Mouse (Mus musculus) inflammation-experienced regulatory T-cells, adult 16 weeks (primary cell): ENCODE data around the gene Tmem91. TPM values are rescaled to one million over a fixed set of nuclear protein-coding genes. Genes with fewer than 3 reads are reported as not detected.

Experiments
- polyA plus RNA-seq: library from polyadenylated mRNA; unstranded; fragments of 100-300 nt; shearing (Covaris generic); gene quantifications from one replicate; pipeline ENCODE4 v1.2.1, GENCODE M21; 2017

Gene Tmem91
- 5.8 TPM for polyA plus RNA-seq

GRCm38 (mm10) chr7:25674719-25675300 lies at the start of gene Tmem91:
Gene Tmem91, minus strand, starts transcription at chr7:25675166.

GRCm38 (mm10) chr7:25718788-25719417 lies 43.9 kb upstream of the Tmem91 start, which contains the start of gene Ccdc97:
Gene Ccdc97, minus strand, starts transcription at chr7:25719088.

DNA sequence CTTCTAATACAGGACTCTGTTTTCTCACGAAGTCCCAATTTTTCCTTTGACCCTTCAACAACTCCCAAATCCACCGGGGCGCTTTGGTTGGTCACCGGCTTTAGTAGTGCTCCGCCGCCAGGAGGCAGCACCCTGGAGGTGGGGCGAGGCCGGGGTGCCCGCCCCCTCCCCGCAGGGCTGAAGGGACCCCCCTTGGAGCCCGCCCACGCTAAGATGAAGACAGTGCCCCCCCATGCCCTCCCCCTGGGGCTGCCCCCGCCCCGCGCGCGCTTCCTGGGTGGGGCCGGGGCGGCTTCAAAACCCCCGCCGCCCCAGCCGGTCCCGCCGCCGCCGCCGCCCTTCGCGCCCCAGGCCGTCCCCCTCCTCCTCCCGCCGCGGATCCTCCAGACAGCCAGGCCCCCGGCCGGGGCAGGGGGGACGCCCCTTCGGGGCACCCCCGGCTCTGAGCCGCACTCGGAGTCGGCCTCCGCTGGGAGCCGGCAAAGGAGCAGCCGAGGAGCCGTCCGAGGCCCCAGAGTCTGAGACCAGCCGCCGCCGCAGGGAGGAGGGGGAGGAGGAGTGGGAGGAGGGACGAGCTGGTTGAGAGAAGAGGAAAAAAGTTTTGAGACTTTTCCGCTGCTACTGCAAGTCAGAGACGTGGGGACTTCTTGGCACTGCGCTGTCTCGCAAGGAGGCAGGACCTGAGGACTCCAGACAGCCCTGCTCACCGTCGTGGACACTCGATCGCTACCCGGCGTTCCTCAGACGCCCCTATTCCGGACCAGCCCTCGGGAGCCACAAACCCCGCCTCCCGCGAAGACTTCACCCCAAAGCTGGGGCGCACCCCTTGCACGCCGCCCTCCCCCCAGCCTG lies 11.9 kb upstream of the Tmem91 start, which contains the start of gene Tgfb1:
TSS of gene Tgfb1 (plus strand) at position 323 of the 852 bp plus-strand sequence.

DNA sequence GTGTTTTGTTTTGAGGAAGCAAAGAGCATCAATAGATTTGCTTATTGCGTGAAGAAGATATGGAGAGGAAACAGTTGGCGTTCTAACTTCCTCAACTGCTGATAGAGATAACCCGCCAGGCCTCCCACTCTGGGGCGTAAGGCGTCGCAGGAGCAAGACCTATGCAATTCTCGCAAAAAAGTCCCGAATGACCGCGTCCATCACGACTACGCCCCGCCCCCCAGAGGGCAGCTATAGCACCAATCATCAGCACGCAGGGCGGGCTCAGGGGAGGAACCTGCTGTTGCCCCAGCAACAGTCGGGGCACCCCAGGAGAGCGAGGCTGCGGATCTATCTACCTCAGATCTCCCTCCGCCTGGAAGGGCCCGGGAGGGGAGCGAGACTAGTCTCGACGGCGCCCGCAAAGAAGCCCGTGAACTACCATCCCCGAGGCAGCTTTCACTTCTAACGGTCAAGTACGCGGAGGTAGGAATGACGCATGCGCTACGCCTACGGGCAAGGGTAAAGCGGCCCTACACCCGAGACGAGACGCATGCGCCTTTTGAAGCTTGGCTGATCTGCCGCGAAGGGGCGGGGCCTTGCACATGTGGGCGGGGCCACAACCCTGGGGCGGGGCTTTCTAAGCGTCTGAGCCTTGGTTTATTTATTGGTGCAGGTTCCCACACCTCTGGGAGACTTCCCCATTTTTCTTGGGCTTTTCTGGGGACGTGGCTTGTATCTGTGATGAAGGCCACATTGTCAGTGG lies 5.7 kb upstream of the Tmem91 start, which contains the start of gene B9d2:
TSS of gene B9d2 (plus strand) at position 267 of the 745 bp plus-strand sequence.

DNA sequence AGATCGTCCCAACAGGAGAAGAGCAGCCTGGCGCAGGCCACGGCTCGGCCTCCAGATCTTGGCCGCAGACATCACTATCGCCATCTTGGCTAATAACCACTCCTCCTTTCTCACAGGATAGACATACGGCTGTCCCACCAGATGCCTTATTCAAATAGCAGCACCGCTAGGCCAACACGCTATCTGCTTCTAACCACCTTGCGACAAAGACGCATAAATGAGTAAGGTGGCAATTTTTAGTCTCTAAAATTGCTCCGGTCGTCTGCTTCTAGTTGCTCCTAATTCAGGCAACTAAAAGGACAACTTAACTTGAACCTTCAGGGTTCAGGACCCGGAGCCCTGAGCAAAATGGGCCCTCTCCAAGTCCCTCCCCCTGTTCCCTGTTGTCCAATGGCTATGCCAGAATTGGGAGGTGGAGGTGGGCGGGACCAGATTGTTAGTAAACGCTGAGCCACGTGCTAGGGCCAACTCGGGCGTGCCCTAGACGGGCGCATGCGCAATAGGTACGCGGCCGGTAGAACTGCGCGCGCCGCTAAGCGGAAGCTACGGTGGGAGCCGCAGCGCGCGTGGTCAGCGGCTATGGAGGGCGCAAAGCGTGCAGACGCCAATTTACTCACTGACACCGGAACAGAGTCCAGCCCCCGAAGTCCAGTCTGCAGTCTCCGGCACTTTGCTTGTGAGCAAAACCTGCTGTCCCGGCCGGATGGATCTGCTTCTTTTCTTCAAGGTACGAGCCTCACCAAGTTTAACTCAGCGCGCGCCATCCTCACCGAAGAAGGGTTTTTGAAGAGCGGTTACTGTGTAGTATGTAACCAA lies 16.1 kb downstream of the Tmem91 start, which contains the start of the genes Bckdha and Exosc5:
TSS of gene Bckdha (minus strand) at position 325 of the 816 bp plus-strand sequence.
TSS of gene Exosc5 (plus strand) at position 508 of the 816 bp plus-strand sequence.

GRCm38 (mm10) chr7:25626509-25627430 lies 48.2 kb downstream of the Tmem91 start, which contains the start of gene B3gnt8:
Gene B3gnt8, plus strand, starts transcription at chr7:25626654.

Other genes with a start within 250 kb of the Tmem91 start
- 0.60 TPM for gene Ceacam1, start 197.6 kb downstream of the Tmem91 start, polyA plus RNA-seq
- gene Ceacam2, start 135.3 kb downstream of the Tmem91 start, polyA plus RNA-seq = not detected
- gene Erich4, start 59.3 kb downstream of the Tmem91 start, polyA plus RNA-seq = not detected
- gene Dmac2, start 55.8 kb downstream of the Tmem91 start, polyA plus RNA-seq = 78.3 TPM
- 0.84 TPM for gene B3gnt8, start 48.5 kb downstream of the Tmem91 start, polyA plus RNA-seq
- gene Bckdha, start 16.2 kb downstream of the Tmem91 start, polyA plus RNA-seq = 58.4 TPM
- gene Exosc5, start 16.0 kb downstream of the Tmem91 start, polyA plus RNA-seq = 124 TPM
- 57.4 TPM for gene B9d2, start 5.6 kb upstream of the Tmem91 start, polyA plus RNA-seq
- gene Tgfb1, start 11.8 kb upstream of the Tmem91 start, polyA plus RNA-seq = 74.0 TPM
- gene Ccdc97, start 43.9 kb upstream of the Tmem91 start, polyA plus RNA-seq = 78.0 TPM
- gene Hnrnpul1, start 79.6 kb upstream of the Tmem91 start, polyA plus RNA-seq = 64.0 TPM
- 66.4 TPM for gene Axl, start 113.5 kb upstream of the Tmem91 start, polyA plus RNA-seq
- gene Cyp2s1, start 141.7 kb upstream of the Tmem91 start, polyA plus RNA-seq = 5.8 TPM
- gene Cyp2b10, start 222.5 kb upstream of the Tmem91 start, polyA plus RNA-seq = not detected